Mouse (Mus musculus): ENCODE results near the gene 2310034G01Rik. TPM values are rescaled to one million over a fixed set of nuclear protein-coding genes. Genes with fewer than 3 reads are reported as not detected.

2310034G01Rik gene
- polyA plus RNA-seq, 1 experiment, result 1.5 TPM

DNA sequence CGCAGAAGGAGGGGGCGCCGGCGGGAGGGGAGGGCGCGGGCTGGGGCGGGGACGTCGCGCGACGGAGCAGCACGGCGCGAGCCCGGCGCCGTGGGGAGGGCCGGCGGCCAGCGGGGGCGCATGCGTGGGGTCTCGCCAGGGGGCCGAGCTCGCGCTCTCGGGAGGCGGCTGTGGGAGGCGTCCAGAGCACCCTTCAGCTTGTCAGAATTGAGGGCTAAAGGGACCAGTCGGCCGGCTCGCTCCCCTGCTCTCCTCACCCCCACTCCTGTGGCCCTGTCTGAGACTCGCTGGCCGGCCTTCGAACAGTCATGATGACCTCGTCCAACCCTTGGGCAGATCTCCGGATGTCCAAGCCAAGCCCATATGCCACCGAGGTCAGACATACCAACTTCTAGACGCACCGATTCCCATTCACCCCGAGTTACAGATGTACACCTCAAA, 32.1 kb downstream of the 2310034G01Rik start:
- Histone ChIP-seq H3K4me1 (ENCODE audit: control insufficient read depth, insufficient read depth, low read length) (no peaks in the 10 kb centered on the region), H3K27ac (ENCODE audit: insufficient read depth, low read depth, low read length) (no peak overlapping the region), H3K27me3 (replicated peaks; ENCODE audit: control insufficient read depth, insufficient read depth, low read length) (no peaks in the 10 kb centered on the region), H3K4me3 (ENCODE audit: insufficient read depth, low read depth, low read length) (no peak overlapping the region), H3K36me3 (ENCODE audit: control insufficient read depth, insufficient read depth, low read length) (no peaks in the 10 kb centered on the region)
- WGBS, result 3% methylated on average over 38 of the region's 42 CpGs
- no peak for DNase-seq
- TF ChIP-seq CTCF (conservative IDR thresholded peaks at IDR 0.05; ENCODE audit: insufficient read depth, insufficient read length, low read depth, low read length), result no peak
- no peak for TF ChIP-seq POLR2A (IDR thresholded peaks at IDR 0.05; ENCODE audit: low read depth, low read length)

DNA sequence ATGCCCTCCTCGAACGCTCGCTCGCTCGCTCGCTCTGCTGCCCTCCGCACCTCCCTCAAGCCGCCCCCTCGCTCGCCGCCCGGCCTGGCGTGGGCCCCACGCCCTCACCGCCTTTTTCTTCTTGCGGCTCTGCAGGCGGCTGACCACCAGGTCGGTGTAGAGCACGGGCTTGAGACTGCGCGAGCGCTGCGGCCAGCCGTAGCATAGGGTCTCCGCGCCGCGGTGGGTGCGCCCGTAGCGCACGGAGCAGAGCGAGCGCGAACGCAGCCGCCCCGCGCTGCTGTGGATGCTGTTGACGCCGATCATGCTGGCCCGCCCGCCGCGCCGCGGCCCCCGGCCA, 32.6 kb downstream of the 2310034G01Rik start:
- H3K36me3 ChIP-seq (ENCODE audit: control insufficient read depth, insufficient read depth, low read length), result no peaks in the 10 kb centered on the region
- DNase-seq, result no peak
- H3K27ac ChIP-seq (ENCODE audit: insufficient read depth, low read depth, low read length), result no peak overlapping the region
- TF ChIP-seq CTCF (conservative IDR thresholded peaks at IDR 0.05; ENCODE audit: insufficient read depth, insufficient read length, low read depth, low read length) (no peak), POLR2A (IDR thresholded peaks at IDR 0.05; ENCODE audit: low read depth, low read length) (no peak)
- H3K4me1 ChIP-seq (ENCODE audit: control insufficient read depth, insufficient read depth, low read length), result no peaks in the 10 kb centered on the region
- 1% methylated on average over 48 of the region's 48 CpGs for WGBS
- H3K4me3 ChIP-seq (ENCODE audit: insufficient read depth, low read depth, low read length), result peak overlapping the region; percentile 5; the same call in 1 of the 2 replicates
- no peaks in the 10 kb centered on the region for H3K27me3 ChIP-seq (replicated peaks; ENCODE audit: control insufficient read depth, insufficient read depth, low read length)

DNA sequence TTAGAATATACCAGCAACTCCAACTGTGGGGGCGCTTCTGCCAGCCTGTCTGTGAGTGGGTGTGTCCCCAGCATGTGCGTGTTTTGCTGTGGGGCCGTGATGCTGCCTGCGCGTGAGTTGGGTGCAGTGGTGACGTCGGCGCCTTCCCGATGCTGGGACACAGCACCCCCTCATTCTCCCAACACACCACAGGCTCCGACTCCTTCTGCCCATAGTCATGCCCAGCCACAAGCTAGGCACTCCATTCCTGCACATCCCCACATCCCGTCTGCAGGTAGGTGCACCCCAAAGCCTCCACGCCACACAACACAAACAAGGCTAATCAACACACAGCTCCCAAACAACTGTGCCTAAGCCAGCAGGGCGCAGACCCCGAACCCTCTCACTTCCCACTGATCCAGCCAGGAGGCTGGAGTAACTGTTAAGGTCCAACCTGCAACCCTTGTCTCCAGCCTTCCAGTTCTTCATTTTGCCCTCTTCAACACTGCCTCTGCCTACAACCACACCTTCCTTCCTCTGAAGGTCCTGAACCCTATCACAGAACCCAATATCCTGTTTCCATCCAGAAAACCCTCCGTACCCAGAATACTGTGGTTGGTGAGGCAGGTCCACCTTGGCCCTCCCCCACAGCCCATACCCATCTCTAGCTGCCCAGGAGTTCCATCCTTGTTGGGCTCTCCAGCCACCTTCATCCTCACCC, 33.1 kb downstream of the 2310034G01Rik start:
- TF ChIP-seq CTCF (conservative IDR thresholded peaks at IDR 0.05; ENCODE audit: insufficient read depth, insufficient read length, low read depth, low read length), result no peak
- no peak for TF ChIP-seq POLR2A (IDR thresholded peaks at IDR 0.05; ENCODE audit: low read depth, low read length)
- Histone ChIP-seq H3K36me3 (ENCODE audit: control insufficient read depth, insufficient read depth, low read length) (no peaks in the 10 kb centered on the region), H3K4me3 (ENCODE audit: insufficient read depth, low read depth, low read length) (no peak overlapping the region), H3K27me3 (replicated peaks; ENCODE audit: control insufficient read depth, insufficient read depth, low read length) (no peaks in the 10 kb centered on the region), H3K27ac (ENCODE audit: insufficient read depth, low read depth, low read length) (no peak overlapping the region), H3K4me1 (ENCODE audit: control insufficient read depth, insufficient read depth, low read length) (no peaks in the 10 kb centered on the region)
- 37% methylated on average over 15 of the region's 15 CpGs for WGBS
- no peak for DNase-seq

DNA sequence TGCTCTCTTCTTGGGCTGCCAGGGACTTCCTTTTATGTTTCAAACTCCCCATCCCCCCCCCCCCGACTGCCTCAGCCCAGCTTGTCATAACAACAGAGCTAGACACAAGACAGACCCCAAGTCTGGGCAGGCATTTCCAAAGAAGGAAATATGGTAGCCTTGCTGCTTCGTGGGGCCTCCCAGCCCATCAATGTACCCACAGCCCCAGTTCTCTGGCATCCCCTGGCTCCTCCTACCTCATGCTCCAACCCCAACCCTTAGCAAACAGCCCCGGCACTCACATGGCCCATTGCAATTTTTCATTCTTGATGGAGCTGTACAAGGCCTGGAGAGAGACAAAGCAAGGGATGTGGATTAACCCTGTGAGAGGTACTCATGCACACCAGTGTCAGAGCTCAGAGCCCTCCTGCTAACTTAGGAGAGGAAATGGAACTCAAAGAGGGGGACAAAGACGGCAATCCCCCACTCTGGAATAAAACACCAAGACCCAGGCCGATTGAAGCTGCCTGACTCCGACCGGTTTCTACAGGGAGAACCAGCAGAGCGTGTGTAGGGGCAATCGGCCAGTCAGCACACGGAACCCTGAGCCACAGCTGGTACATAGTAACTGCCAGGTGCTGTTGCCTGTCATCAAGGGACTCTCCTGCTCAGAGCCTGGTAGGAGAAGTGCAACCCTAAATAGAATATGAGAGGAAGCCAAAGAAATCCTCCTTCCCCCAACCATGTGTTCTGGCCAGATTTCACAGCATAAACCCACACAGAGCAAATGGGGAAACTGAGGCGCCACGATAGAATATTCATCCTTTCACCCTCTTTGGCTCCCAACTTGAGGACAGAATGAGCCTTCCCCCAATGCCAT, 34.1 kb downstream of the 2310034G01Rik start:
- WGBS, result 47% methylated on average over 12 of the region's 12 CpGs
- Histone ChIP-seq H3K4me1 (ENCODE audit: control insufficient read depth, insufficient read depth, low read length) (no peaks in the 10 kb centered on the region), H3K4me3 (ENCODE audit: insufficient read depth, low read depth, low read length) (no peak overlapping the region), H3K36me3 (ENCODE audit: control insufficient read depth, insufficient read depth, low read length) (no peaks in the 10 kb centered on the region), H3K27me3 (replicated peaks; ENCODE audit: control insufficient read depth, insufficient read depth, low read length) (no peaks in the 10 kb centered on the region), H3K27ac (ENCODE audit: insufficient read depth, low read depth, low read length) (no peak overlapping the region)
- DNase-seq, result no peak
- TF ChIP-seq CTCF (conservative IDR thresholded peaks at IDR 0.05; ENCODE audit: insufficient read depth, insufficient read length, low read depth, low read length), result no peak
- no peak for TF ChIP-seq POLR2A (IDR thresholded peaks at IDR 0.05; ENCODE audit: low read depth, low read length)

DNA sequence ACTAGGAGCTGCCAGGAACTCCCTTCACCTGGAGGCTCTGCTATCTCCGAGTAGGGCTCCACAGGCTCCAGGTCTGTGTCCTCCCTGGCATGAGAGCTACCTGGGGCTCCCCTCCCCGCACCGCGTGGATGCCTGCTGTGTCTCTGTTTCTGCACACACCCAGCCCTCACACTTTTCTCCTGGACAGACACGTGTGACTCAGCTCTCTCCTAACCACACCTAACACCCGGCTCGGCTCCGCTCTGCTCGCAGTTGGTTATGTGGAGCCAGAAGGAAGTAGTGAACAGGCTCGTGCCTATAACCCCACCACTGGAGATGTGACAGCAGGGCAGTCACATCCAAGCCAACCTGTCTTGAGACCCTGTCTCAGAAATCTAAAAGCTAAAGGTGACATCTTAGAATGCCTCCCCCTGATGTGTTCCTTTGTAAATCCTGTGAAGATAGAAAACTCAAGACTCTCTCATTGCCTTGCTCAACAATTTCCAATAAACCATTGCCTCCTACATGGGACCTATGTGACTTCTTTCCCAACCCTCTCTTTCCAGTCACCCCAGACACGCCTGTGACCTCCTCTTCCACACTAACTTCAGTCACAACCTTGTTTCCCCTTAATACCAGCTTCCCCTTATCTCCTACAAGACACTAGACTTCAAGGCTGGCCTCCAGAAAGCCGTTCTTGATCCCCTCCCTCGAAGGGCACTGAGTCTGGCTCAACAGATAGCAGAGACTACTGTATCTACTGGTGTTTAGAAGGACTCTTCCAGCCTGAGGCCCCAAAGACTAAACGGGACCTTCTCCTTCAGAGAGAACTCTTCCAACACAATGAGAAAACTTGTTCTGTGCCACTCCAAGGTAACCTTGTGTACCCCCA, 35.0 kb downstream of the 2310034G01Rik start:
- no peak for TF ChIP-seq POLR2A (IDR thresholded peaks at IDR 0.05; ENCODE audit: low read depth, low read length)
- TF ChIP-seq CTCF (conservative IDR thresholded peaks at IDR 0.05; ENCODE audit: insufficient read depth, insufficient read length, low read depth, low read length), result no peak
- DNase-seq, result no peak
- no peak overlapping the region for H3K4me3 ChIP-seq (ENCODE audit: insufficient read depth, low read depth, low read length)
- no peaks in the 10 kb centered on the region for H3K36me3 ChIP-seq (ENCODE audit: control insufficient read depth, insufficient read depth, low read length)
- 37% methylated on average over 14 of the region's 14 CpGs for WGBS
- H3K27ac ChIP-seq (ENCODE audit: insufficient read depth, low read depth, low read length), result no peak overlapping the region
- H3K4me1 ChIP-seq (ENCODE audit: control insufficient read depth, insufficient read depth, low read length), result no peaks in the 10 kb centered on the region
- H3K27me3 ChIP-seq (replicated peaks; ENCODE audit: control insufficient read depth, insufficient read depth, low read length), result no peaks in the 10 kb centered on the region

DNA sequence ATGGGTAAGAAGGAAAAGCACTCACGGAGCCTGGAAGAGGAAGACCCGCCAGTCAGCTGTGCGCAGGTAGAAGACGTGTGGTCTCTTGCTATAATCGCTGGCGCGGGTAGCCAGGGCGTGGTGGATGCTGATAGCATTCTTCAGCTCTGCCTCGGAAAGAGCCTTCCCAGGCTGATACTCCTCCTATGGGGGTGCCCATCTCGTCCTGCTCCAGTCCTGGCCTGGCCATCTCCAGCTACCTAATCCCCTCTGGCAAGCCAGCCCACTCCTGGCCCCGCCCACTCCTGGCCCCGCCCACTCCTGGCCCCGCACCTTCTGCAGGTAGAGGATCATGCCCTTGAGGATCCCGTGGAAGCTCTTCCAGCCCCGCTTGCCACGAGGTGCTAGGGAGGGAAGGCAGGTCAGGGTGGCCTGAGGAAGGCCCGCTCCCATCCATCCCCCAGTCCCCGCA, 35.9 kb downstream of the 2310034G01Rik start:
- Histone ChIP-seq H3K4me1 (ENCODE audit: control insufficient read depth, insufficient read depth, low read length) (no peaks in the 10 kb centered on the region), H3K27ac (ENCODE audit: insufficient read depth, low read depth, low read length) (no peak overlapping the region), H3K4me3 (ENCODE audit: insufficient read depth, low read depth, low read length) (no peak overlapping the region), H3K27me3 (replicated peaks; ENCODE audit: control insufficient read depth, insufficient read depth, low read length) (no peaks in the 10 kb centered on the region), H3K36me3 (ENCODE audit: control insufficient read depth, insufficient read depth, low read length) (no peaks in the 10 kb centered on the region)
- TF ChIP-seq CTCF (conservative IDR thresholded peaks at IDR 0.05; ENCODE audit: insufficient read depth, insufficient read length, low read depth, low read length) (no peak), POLR2A (IDR thresholded peaks at IDR 0.05; ENCODE audit: low read depth, low read length) (no peak)
- DNase-seq, result peak; percentile 29
- WGBS, result 22% methylated on average over 18 of the region's 18 CpGs

Measured in kidney, adult 2 months (tissue).